Comparison of ENCODE assay signal across 7 mouse cellular contexts in genomic region chr12:24498150-24498840, GRCm38 (mm10). TPM values are rescaled to one million over a fixed set of nuclear protein-coding genes. Genes with fewer than 3 reads are reported as not detected.
DNase-seq lines count a peak whose midpoint lies in the region; ATAC-seq and TF ChIP-seq lines count a peak whose summit lies in the region.

Taf1b (plus strand) TSS chr12:24498359.

- 10% methylated on average over 29 of the region's 31 CpGs for WGBS in embryonic facial prominence, embryonic 11.5 days
- WGBS in kidney, adult 2 months: 9% methylated on average over 31 of the region's 31 CpGs
- WGBS in limb, embryonic 12.5 days: 9% methylated on average over 31 of the region's 31 CpGs
- 8% methylated on average over 31 of the region's 31 CpGs for WGBS in midbrain, embryonic 15.5 days
- WGBS in spleen, adult 2 months: 6% methylated on average over 31 of the region's 31 CpGs

- peak; percentile 91 for DNase-seq in adrenal gland, postnatal 14 days
- peak; percentile 81 for DNase-seq in embryonic facial prominence, embryonic 11.5 days (ENCODE audit: low spot score)
- peak; percentile 87 to 91 for DNase-seq in heart, adult 18-20 months
- peak; percentile 83 for DNase-seq in kidney, adult 2 months
- peak; percentile 73 to 76 for DNase-seq in spleen, adult 2 months (ENCODE audit: low read depth in 1 of 2, low spot score in 2 of 2)

- H3K27me3 ChIP-seq in embryonic facial prominence, embryonic 11.5 days (ENCODE audit: control insufficient read depth, insufficient read depth, low read length): no peaks in the 10 kb centered on the region
- no peaks in the 10 kb centered on the region for H3K27me3 ChIP-seq in kidney, adult 2 months (replicated peaks; ENCODE audit: control insufficient read depth, insufficient read depth, low read length)
- H3K27me3 ChIP-seq in limb, embryonic 12.5 days: no peaks in the 10 kb centered on the region
- H3K27me3 ChIP-seq in midbrain, embryonic 15.5 days (replicated peaks): no peaks in the 10 kb centered on the region
- H3K27me3 ChIP-seq in spleen, adult 2 months (ENCODE audit: control insufficient read depth, insufficient read depth, low read length): no peaks in the 10 kb centered on the region

- H3K4me1 ChIP-seq in embryonic facial prominence, embryonic 11.5 days (ENCODE audit: control insufficient read depth, insufficient read depth, low read length): no peaks in the 10 kb centered on the region
- H3K4me1 ChIP-seq in kidney, adult 2 months (ENCODE audit: control insufficient read depth, insufficient read depth, low read length): no peaks in the 10 kb centered on the region
- no peaks in the 10 kb centered on the region for H3K4me1 ChIP-seq in limb, embryonic 12.5 days (replicated peaks)
- peaks cover 3% of the 10 kb centered on the region; the same call in 1 of the 2 replicates for H3K4me1 ChIP-seq in midbrain, embryonic 15.5 days
- H3K4me1 ChIP-seq in spleen, adult 2 months (ENCODE audit: control insufficient read depth, insufficient read depth, insufficient read length): no peaks in the 10 kb centered on the region

- ATAC-seq in embryonic facial prominence, embryonic 11.5 days (replicated peaks; ENCODE audit: insufficient number of reproducible peaks, low FRiP score, low TSS enrichment, low read depth): peak; percentile 82
- ATAC-seq in limb, embryonic 12.5 days (ENCODE audit: insufficient number of reproducible peaks, insufficient read depth, low FRiP score, low TSS enrichment, low read depth): peak; percentile 88
- ATAC-seq in midbrain, embryonic 15.5 days (replicated peaks): peak; percentile 90

- H3K9ac ChIP-seq in embryonic facial prominence, embryonic 11.5 days (replicated peaks; ENCODE audit: low read length): peak within 1 kb of the TSS; percentile 80
- peak within 1 kb of the TSS; percentile 69 for H3K9ac ChIP-seq in limb, embryonic 12.5 days (replicated peaks)
- peak within 1 kb of the TSS; percentile 70 for H3K9ac ChIP-seq in midbrain, embryonic 15.5 days

- no peak for TF ChIP-seq CTCF in kidney, adult 2 months (conservative IDR thresholded peaks at IDR 0.05; ENCODE audit: insufficient read depth, insufficient read length, low read depth, low read length)
- no peak for TF ChIP-seq CTCF in spleen, adult 2 months (IDR thresholded peaks at IDR 0.05; ENCODE audit: extremely low read depth, insufficient read depth, insufficient read length, insufficient replicate concordance)

- peak; percentile 21 for TF ChIP-seq POLR2A in kidney, adult 2 months (IDR thresholded peaks at IDR 0.05; ENCODE audit: low read depth, low read length)
- peak; percentile 28 for TF ChIP-seq POLR2A in spleen, adult 2 months (IDR thresholded peaks at IDR 0.05; ENCODE audit: low read depth, low read length)

- 0 out of 2 replicates have a peak within 1 kb of the TSS, but pooled peaks have one; percentile 28 for H3K27ac ChIP-seq in embryonic facial prominence, embryonic 11.5 days (replicated peaks; ENCODE audit: low read depth, low read length)
- no peak within 1 kb of the TSS for H3K27ac ChIP-seq in kidney, adult 2 months (ENCODE audit: insufficient read depth, low read depth, low read length)
- H3K27ac ChIP-seq in limb, embryonic 12.5 days: peak within 1 kb of the TSS; percentile 56; the same call in 1 of the 2 replicates
- peak within 1 kb of the TSS; percentile 71 for H3K27ac ChIP-seq in midbrain, embryonic 15.5 days
- H3K27ac ChIP-seq in spleen, adult 2 months (ENCODE audit: insufficient read depth, low read length): peak within 1 kb of the TSS; percentile 78

- H3K36me3 ChIP-seq in embryonic facial prominence, embryonic 11.5 days (replicated peaks; ENCODE audit: control insufficient read depth, insufficient read depth, low read depth, low read length): no peaks in the 10 kb centered on the region
- H3K36me3 ChIP-seq in kidney, adult 2 months (ENCODE audit: control insufficient read depth, insufficient read depth, low read length): no peaks in the 10 kb centered on the region
- no peaks in the 10 kb centered on the region for H3K36me3 ChIP-seq in limb, embryonic 12.5 days
- no peaks in the 10 kb centered on the region for H3K36me3 ChIP-seq in midbrain, embryonic 15.5 days (replicated peaks)
- H3K36me3 ChIP-seq in spleen, adult 2 months (ENCODE audit: control insufficient read depth, insufficient read depth, low read length): no peaks in the 10 kb centered on the region

- peak within 1 kb of the TSS; percentile 47 for H3K4me2 ChIP-seq in embryonic facial prominence, embryonic 11.5 days (ENCODE audit: low read depth, low read length)
- peak within 1 kb of the TSS; percentile 58 for H3K4me2 ChIP-seq in limb, embryonic 12.5 days
- peak within 1 kb of the TSS; percentile 57 for H3K4me2 ChIP-seq in midbrain, embryonic 15.5 days

- no peaks in the 10 kb centered on the region for H3K9me3 ChIP-seq in embryonic facial prominence, embryonic 11.5 days (replicated peaks; ENCODE audit: control insufficient read depth, low read length)
- H3K9me3 ChIP-seq in limb, embryonic 12.5 days: no peaks in the 10 kb centered on the region
- H3K9me3 ChIP-seq in midbrain, embryonic 15.5 days: no peaks in the 10 kb centered on the region

- H3K4me3 ChIP-seq in embryonic facial prominence, embryonic 11.5 days (ENCODE audit: low read depth, low read length): peak within 1 kb of the TSS; percentile 64
- peak within 1 kb of the TSS; percentile 93 for H3K4me3 ChIP-seq in kidney, adult 2 months (ENCODE audit: insufficient read depth, low read depth, low read length)
- H3K4me3 ChIP-seq in limb, embryonic 12.5 days (replicated peaks): peak within 1 kb of the TSS; percentile 71
- peak within 1 kb of the TSS; percentile 61 for H3K4me3 ChIP-seq in midbrain, embryonic 15.5 days
- H3K4me3 ChIP-seq in spleen, adult 2 months (ENCODE audit: extremely low read depth, insufficient read depth, insufficient read length): peak within 1 kb of the TSS; percentile 85

RNA-seq across cellular contexts. Expression of gene Taf1b, which starts in this region (rescaled TPM):
- 13.4 and 15.1 TPM in 2 replicates for total RNA-seq in adrenal gland, postnatal 14 days (2021)
- 31.2 and 36.0 TPM in 2 replicates for polyA plus RNA-seq in embryonic facial prominence, embryonic 11.5 days (2014; fragmentation: Nextera tagmentation; extraction: Ambion mirVana)
- total RNA-seq in heart, adult 18-20 months (2021): 10 to 100 TPM; 10.1 to 11.1 TPM
- 7.6 and 9.5 TPM in 2 replicates for polyA plus RNA-seq in kidney, adult 2 months (2012; rRNA removed)
- 31.9 and 32.0 TPM in 2 replicates for polyA plus RNA-seq in limb, embryonic 12.5 days (2016; fragmentation: Nextera tagmentation; extraction: Ambion mirVana)
- 33.4 and 38.7 TPM in 2 replicates for polyA plus RNA-seq in midbrain, embryonic 15.5 days (2015; fragmentation: Nextera tagmentation; extraction: Ambion mirVana)
- 5.2 and 8.0 TPM in 2 replicates for polyA plus RNA-seq in spleen, adult 2 months (2012; rRNA removed)
